Mouse (Mus musculus) embryonic facial prominence, embryonic 10.5 days (tissue): ENCODE results near the gene Pdcl2. TPM values are rescaled to one million over a fixed set of nuclear protein-coding genes. Genes with fewer than 3 reads are reported as not detected.
A peak's percentile ranks its signal among the peaks of the same experiment; 100 is the strongest.

Source experiments
- DNase-seq: peaks from one replicate; pipeline ENCODE4 v3.0.0-alpha.2; 2017; ENCODE audit warnings: low spot score
- H3K27ac ChIP-seq: fragments of 300-500 bp; sonication (generic); replicated peaks from 2 replicates; pipeline ENCODE4 v1.5.1; 2016; ENCODE audit warnings: mild to moderate bottlenecking
- H3K27me3 ChIP-seq: fragments of 300-500 bp; sonication (generic); replicated peaks from 2 replicates; pipeline ENCODE4 v1.6.1; 2016; ENCODE audit warnings: low read depth, mild to moderate bottlenecking; ENCODE audit not compliant: poor library complexity, severe bottlenecking
- H3K36me3 ChIP-seq: fragments of 300-500 bp; sonication (generic); replicated peaks from 2 replicates; pipeline ENCODE4 v1.6.1; 2016; ENCODE audit warnings: mild to moderate bottlenecking, moderate library complexity
- H3K4me1 ChIP-seq: fragments of 300-500 bp; sonication (generic); 2 replicates; pipeline ENCODE4 v1.6.1; 2016
- H3K4me3 ChIP-seq: fragments of 300-500 bp; sonication (generic); 2 replicates; pipeline ENCODE4 v1.5.1; 2016; ENCODE audit warnings: mild to moderate bottlenecking, moderate library complexity
- H3K9me3 ChIP-seq: fragments of 300-500 bp; sonication (generic); 2 replicates; pipeline ENCODE4 v1.6.1; 2016; ENCODE audit warnings: mild to moderate bottlenecking
- WGBS: fragments of 180-500 bp; shearing (Covaris S2); methylation state at CpG from one replicate; pipeline ENCODE4 v1.1.7; 2016; 5-methylcytosine and 5-hydroxymethylcytosine counted together
- polyA plus RNA-seq: library from polyadenylated mRNA; unstranded; fragments of >200 nt; fragmentation: Nextera tagmentation; extraction: Ambion mirVana; gene quantifications from 2 replicates; pipeline ENCODE4 v1.2.1, GENCODE M21; 2016

Pdcl2 gene
- polyA plus RNA-seq: not detected in 2 replicates

GRCm38 (mm10) chr5:76330953-76331352 is at the start of gene Pdcl2:
Gene Pdcl2 (minus strand): TSS chr5:76331156.
- Histone ChIP-seq H3K27me3 (no peaks in the 10 kb centered on the region), H3K4me3 (no peak within 1 kb of the TSS), H3K36me3 (no peaks in the 10 kb centered on the region), H3K4me1 (no peaks in the 10 kb centered on the region), H3K9me3 (no peaks in the 10 kb centered on the region), H3K27ac (no peak within 1 kb of the TSS)
- DNase-seq: no peak
- 87% methylated on average over 7 of the region's 7 CpGs for WGBS

GRCm38 (mm10) chr5:76379216-76379615 is 48.3 kb upstream of the Pdcl2 start:
- WGBS: 37% methylated on average over 3 of the region's 3 CpGs
- DNase-seq: no peak
- Histone ChIP-seq H3K27me3 (no peaks in the 10 kb centered on the region), H3K36me3 (no peaks in the 10 kb centered on the region), H3K9me3 (no peaks in the 10 kb centered on the region), H3K4me3 (no peak overlapping the region), H3K27ac (no peak overlapping the region), H3K4me1 (0 out of 2 replicates have a peak, but pooled peaks cover 3% of the 10 kb centered on the region)

- H3K27me3 ChIP-seq: peaks cover 12% of the 10 kb centered on the region
- WGBS: 80% methylated on average over 8 of the region's 8 CpGs
- H3K36me3 ChIP-seq: no peaks in the 10 kb centered on the region
- DNase-seq: no peak
- no peak overlapping the region for H3K4me3 ChIP-seq
- no peaks in the 10 kb centered on the region; the same call in 1 of the 2 replicates for H3K4me1 ChIP-seq
- H3K9me3 ChIP-seq: no peaks in the 10 kb centered on the region
- H3K27ac ChIP-seq: no peak overlapping the region
Observed at GRCm38 (mm10) chr5:76369215-76369840, 38.4 kb upstream of the Pdcl2 start.

- H3K27me3 ChIP-seq: peaks cover 48% of the 10 kb centered on the region
- H3K9me3 ChIP-seq: no peaks in the 10 kb centered on the region
- no peak overlapping the region for H3K27ac ChIP-seq
- no peak for DNase-seq
- WGBS: 53% methylated on average over 5 of the region's 5 CpGs
- H3K4me1 ChIP-seq: peaks cover 16% of the 10 kb centered on the region
- no peak overlapping the region for H3K4me3 ChIP-seq
- H3K36me3 ChIP-seq: no peaks in the 10 kb centered on the region
Observed at GRCm38 (mm10) chr5:76365406-76365805, 34.5 kb upstream of the Pdcl2 start.

GRCm38 (mm10) chr5:76363453-76364104 is 32.6 kb upstream of the Pdcl2 start, which contains the start of gene Nmu:
Gene Nmu (minus strand): TSS chr5:76363788.
- Histone ChIP-seq H3K4me3 (peak within 1 kb of the TSS; percentile 55), H3K36me3 (no peaks in the 10 kb centered on the region), H3K27me3 (peaks cover 48% of the 10 kb centered on the region), H3K4me1 (peaks cover 16% of the 10 kb centered on the region), H3K27ac (peak within 1 kb of the TSS; percentile 5; the same call in 1 of the 2 replicates), H3K9me3 (no peaks in the 10 kb centered on the region)
- DNase-seq: peak; percentile 46
- 5% methylated on average over 35 of the region's 35 CpGs for WGBS

GRCm38 (mm10) chr5:76360786-76361185 is 29.8 kb upstream of the Pdcl2 start:
- Histone ChIP-seq H3K9me3 (no peaks in the 10 kb centered on the region), H3K27ac (no peak overlapping the region), H3K4me1 (peaks cover 16% of the 10 kb centered on the region), H3K36me3 (no peaks in the 10 kb centered on the region), H3K4me3 (no peak overlapping the region), H3K27me3 (peaks cover 48% of the 10 kb centered on the region)
- DNase-seq: no peak
- WGBS: 88% methylated on average over 4 of the region's 4 CpGs

GRCm38 (mm10) chr5:76360057-76360456 is 29.1 kb upstream of the Pdcl2 start:
- no peak overlapping the region for H3K27ac ChIP-seq
- H3K36me3 ChIP-seq: no peaks in the 10 kb centered on the region
- peaks cover 44% of the 10 kb centered on the region for H3K27me3 ChIP-seq
- 84% methylated on average over 1 of the region's 1 CpGs for WGBS
- H3K4me1 ChIP-seq: peaks cover 16% of the 10 kb centered on the region
- DNase-seq: no peak
- H3K9me3 ChIP-seq: no peaks in the 10 kb centered on the region
- H3K4me3 ChIP-seq: no peak overlapping the region

GRCm38 (mm10) chr5:76351953-76352611 is 21.1 kb upstream of the Pdcl2 start:
- no peaks in the 10 kb centered on the region for H3K9me3 ChIP-seq
- H3K4me3 ChIP-seq: no peak overlapping the region
- H3K27ac ChIP-seq: no peak overlapping the region
- H3K36me3 ChIP-seq: no peaks in the 10 kb centered on the region
- H3K4me1 ChIP-seq: no peaks in the 10 kb centered on the region
- WGBS: 63% methylated on average over 7 of the region's 7 CpGs
- no peak for DNase-seq
- no peaks in the 10 kb centered on the region for H3K27me3 ChIP-seq

GRCm38 (mm10) chr5:76351537-76351936 is 20.6 kb upstream of the Pdcl2 start:
- DNase-seq: no peak
- 84% methylated on average over 5 of the region's 5 CpGs for WGBS
- H3K36me3 ChIP-seq: no peaks in the 10 kb centered on the region
- H3K27me3 ChIP-seq: no peaks in the 10 kb centered on the region
- H3K4me3 ChIP-seq: no peak overlapping the region
- H3K9me3 ChIP-seq: no peaks in the 10 kb centered on the region
- no peak overlapping the region for H3K27ac ChIP-seq
- no peaks in the 10 kb centered on the region for H3K4me1 ChIP-seq

- whole genome bisulfite sequencing: 65% methylated on average over 2 of the region's 2 CpGs
- Histone ChIP-seq H3K9me3 (no peaks in the 10 kb centered on the region), H3K4me1 (no peaks in the 10 kb centered on the region), H3K4me3 (no peak overlapping the region), H3K27me3 (no peaks in the 10 kb centered on the region), H3K36me3 (no peaks in the 10 kb centered on the region), H3K27ac (no peak overlapping the region)
- DNase-seq: no peak
Observed at GRCm38 (mm10) chr5:76346137-76346536, 15.2 kb upstream of the Pdcl2 start.

- H3K36me3 ChIP-seq: no peaks in the 10 kb centered on the region
- H3K9me3 ChIP-seq: no peaks in the 10 kb centered on the region
- H3K27me3 ChIP-seq: no peaks in the 10 kb centered on the region
- H3K4me1 ChIP-seq: no peaks in the 10 kb centered on the region
- no peak for DNase-seq
- WGBS: 88% methylated on average over 2 of the region's 2 CpGs
- no peak overlapping the region for H3K4me3 ChIP-seq
- no peak overlapping the region for H3K27ac ChIP-seq
Observed at GRCm38 (mm10) chr5:76340931-76341330, 10.0 kb upstream of the Pdcl2 start.

- WGBS: 90% methylated on average over 8 of the region's 8 CpGs
- Histone ChIP-seq H3K4me3 (no peak overlapping the region), H3K36me3 (no peaks in the 10 kb centered on the region), H3K27ac (no peak overlapping the region), H3K27me3 (no peaks in the 10 kb centered on the region), H3K9me3 (no peaks in the 10 kb centered on the region), H3K4me1 (no peaks in the 10 kb centered on the region)
- DNase-seq: no peak
Observed at GRCm38 (mm10) chr5:76337100-76337499, 6.1 kb upstream of the Pdcl2 start.

- Histone ChIP-seq H3K27ac (no peak overlapping the region), H3K4me3 (no peak overlapping the region), H3K9me3 (no peaks in the 10 kb centered on the region), H3K27me3 (no peaks in the 10 kb centered on the region), H3K4me1 (no peaks in the 10 kb centered on the region), H3K36me3 (no peaks in the 10 kb centered on the region)
- WGBS: 82% methylated on average over 4 of the region's 4 CpGs
- no peak for DNase-seq
Observed at GRCm38 (mm10) chr5:76333833-76334232, 2.9 kb upstream of the Pdcl2 start.
